Mouse (Mus musculus) cerebellum, postnatal 4 days (tissue): Measurements from ENCODE around the gene Abi2.
A peak's percentile ranks its signal among the peaks of the same experiment; 100 is the strongest.
"Not testable (repeated sequence)": the region's sequence is repeated elsewhere in the genome, so short reads cannot be mapped to it uniquely, and the experiment has no call there.

Experiments used
- DNase-seq, 2 experiments: peaks; one replicate each; pipeline ENCODE4 v3.0.0; 2022; ENCODE audit warnings: low spot score in 2 of 2, mixed read lengths in 1 of 2

The Abi2 gene

DNA sequence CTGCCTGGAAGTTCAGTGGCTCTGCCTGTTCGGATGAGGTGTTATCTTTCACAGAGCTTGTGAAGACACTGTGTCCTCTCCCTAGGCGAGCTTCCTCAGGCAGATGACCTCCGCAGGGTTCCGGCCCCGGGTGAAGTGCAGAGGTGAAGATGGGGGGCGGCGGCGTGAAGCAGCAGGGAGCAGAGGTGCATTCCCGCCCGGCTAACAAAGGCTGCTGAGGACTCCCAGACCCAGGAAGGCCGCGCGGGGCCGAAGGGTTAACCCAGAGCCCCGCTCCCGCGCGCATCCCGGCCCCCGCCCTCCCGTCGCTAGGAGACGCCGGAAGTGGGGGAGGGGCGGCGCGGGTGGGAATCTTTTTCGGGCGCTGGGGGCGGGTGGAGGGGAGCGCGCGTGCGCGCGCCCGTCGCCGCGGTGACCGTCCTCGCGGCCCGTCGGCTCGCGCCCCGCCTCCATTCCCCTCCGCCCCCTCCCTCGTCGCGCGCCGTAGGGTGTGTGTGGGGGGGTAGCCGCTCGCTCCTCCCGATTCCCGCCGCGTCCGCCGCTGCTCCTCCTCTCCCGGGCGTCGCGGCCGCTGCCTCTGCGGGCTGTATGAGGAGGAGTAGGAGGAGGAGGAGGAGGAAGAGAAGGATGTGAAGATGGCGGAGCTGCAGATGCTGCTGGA lies at the start of gene Abi2:
Gene Abi2, plus strand, starts transcription at position 452 of the 661 bp plus-strand sequence.
- peak; percentile 93 to 98 for DNase-seq

GRCm38 (mm10) chr1:60361626-60362025 lies 47.8 kb upstream of the Abi2 start:
- DNase-seq = no peak

- no peak for DNase-seq
Measured at GRCm38 (mm10) chr1:60376556-60376955, 32.9 kb upstream of the Abi2 start.

- no peak for DNase-seq
Measured at GRCm38 (mm10) chr1:60381910-60382309, 27.5 kb upstream of the Abi2 start.

GRCm38 (mm10) chr1:60404848-60405247 lies 4.6 kb upstream of the Abi2 start:
- no peak for DNase-seq

DNA sequence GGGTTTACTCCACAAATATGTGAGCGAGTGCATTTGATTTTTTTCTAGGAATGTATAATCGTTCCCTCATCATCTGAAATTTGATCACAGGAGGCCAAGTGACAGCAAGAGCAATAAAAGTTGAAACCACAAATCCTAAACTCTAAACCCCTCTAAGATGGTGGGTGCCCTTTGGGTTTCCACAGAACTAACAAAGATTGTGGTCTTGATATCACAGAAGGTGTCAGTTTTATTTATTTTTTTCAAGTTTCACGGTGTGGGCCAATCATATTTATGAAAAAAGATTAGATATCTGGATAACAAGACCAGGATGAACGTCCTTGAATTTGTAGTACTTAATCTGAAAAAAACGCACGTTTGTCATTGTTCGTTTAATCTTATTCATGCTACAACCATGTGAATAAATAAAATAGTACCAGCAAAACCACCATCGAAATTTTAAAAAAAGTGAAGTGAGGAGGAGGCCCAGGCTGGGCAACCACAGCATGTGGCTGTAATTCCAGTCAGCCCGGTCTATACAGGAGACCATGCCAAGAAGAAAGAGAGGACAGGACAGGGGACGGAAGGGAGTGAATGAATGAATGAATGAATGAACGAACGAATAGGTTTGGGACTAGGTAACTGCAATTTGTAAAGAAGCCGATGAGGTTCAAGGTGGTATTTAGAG lies 785 bp upstream of the Abi2 start:
- no peak for DNase-seq

DNA sequence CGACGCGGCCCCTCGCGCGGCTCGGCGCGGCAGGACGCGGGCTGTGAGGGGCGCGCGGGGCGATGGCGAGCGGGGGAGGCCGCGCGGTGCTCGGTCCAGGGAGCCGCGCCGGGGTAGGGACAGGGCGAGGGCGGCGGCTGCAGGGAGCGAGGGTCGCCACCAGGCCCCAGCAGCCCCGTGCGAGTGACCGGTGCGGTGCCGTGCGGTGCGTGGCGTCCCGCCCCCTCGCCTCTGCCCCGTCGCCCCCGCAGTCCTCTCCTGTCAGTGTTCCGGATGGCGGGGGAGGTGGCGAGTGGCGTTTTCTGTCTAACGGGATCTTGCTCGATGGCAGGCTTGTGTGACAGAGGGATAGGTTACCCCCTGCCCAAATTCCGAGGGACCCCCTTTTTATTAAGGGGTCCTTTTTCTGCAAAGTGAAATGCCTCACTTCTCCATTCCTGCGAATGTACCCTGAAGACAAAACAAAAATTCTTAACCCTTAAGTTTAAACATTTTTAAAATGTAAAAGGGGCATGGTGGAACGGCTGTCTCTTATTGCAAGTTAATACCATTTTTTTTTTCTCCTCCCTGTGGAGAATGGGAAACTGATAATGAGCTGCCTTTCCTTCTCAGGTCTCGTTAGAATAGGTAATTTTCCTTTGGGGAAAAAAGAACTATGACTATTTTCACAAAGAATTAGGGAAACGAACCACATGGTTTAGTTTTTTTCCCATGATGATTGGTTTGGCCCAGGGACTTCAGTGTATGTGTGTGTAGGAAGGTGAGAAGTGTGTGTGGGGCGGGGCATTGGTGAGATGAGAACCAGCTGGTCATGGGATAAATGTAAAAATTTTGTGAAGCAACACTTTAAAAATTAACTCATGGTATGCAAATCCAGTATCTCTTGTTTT lies 754 bp downstream of the Abi2 start:
- peak; percentile 28 to 56 for DNase-seq

GRCm38 (mm10) chr1:60416724-60417123 lies 7.3 kb downstream of the Abi2 start:
- DNase-seq = no peak

GRCm38 (mm10) chr1:60423882-60424281 lies 14.5 kb downstream of the Abi2 start:
- no peak for DNase-seq

DNA sequence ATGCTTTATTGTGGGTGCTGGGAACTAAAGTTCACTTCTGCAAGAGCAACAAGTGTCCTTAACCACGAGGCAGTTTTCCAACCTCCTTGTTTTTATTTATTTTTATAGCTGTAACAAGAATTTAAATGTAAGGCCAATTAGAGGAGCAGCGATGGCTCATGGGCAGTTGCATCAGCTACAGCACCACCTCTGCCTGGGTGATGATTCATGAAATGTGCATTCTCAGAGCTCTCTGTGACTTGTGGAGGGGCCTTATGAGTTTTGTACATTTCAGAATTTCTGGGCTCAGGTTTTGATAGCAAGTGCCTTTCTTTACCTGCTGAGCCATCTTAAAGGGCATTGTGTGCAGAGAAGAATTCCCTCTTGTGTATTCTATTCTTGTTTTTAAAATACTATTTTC lies 18.9 kb downstream of the Abi2 start:
- no peak for DNase-seq

- no peak for DNase-seq
Measured at GRCm38 (mm10) chr1:60428932-60429331, 19.5 kb downstream of the Abi2 start.

DNA sequence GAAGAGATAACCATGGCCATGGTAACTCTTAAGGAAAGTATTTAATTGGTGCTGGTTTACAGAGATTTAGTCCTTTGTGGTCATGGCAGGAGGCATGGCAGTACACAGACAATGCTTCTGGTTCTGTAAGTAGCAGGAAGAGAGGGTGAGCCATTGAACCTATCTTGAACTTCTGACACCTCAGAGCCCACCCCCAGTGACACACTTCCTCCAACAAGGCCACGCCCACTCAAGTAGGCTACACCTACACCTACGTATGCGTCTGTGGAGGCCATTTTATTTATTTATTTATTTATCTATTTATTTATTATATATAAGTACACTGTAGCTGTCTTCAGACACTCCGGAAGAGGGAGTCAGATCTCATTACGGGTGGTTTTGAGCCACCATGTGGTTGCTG lies 22.1 kb downstream of the Abi2 start:
- no peak for DNase-seq

DNA sequence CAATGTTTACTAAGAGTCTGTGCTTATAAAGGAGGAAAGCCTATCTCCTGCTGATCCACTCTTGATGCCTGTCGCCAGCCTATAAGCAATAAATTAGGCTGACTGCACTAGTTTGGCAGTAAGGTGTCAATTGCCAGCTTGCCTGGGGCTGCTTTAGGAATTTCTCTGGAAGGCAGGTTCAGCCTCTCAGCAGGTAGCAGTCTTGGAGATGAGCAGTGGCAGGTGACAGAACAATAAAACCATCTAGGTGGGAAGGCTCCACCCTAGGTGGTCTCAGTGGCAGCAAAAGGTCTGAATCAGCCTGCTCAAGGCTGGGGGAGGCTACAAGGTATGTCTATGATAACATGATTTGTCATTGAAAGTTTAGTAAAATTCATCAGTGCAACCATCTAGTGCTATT lies 23.1 kb downstream of the Abi2 start:
- DNase-seq = no peak

DNA sequence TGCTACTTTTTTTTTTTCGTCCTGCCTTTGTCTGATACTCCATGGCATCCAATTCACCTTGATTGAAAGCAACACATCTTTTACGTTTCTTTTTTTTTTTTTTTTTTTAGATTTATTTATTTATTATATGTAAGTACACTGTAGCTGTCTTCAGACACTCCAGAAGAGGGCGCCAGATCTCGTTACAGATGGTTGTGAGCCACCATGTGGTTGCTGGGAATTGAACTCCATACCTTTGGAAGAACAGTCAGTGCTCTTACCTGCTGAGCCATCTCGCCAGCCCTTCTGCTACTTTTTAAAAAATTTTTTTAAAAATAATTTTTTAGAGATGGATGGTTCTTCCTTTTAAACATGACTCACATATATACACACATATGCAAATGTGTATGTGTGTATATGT lies 32.0 kb downstream of the Abi2 start:
- DNase-seq = not testable (repeated sequence)

DNA sequence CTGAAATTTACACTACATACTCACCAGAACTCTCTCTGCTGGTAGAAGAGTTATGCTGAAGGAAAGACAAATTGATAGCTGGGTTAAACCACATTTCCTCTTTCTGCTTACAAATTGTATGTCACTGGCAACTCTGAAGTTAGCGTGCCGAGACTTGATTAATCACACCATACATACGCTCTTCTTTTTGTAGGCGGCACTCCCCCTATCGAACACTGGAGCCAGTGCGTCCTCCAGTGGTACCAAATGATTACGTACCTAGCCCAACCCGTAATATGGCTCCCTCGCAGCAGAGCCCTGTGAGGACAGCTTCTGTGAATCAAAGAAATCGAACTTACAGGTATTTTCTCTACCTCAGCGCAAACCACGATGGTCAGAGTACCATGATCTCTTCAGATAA lies 37.6 kb downstream of the Abi2 start:
- DNase-seq = no peak

- no peak for DNase-seq
Measured at GRCm38 (mm10) chr1:60449896-60450295, 40.5 kb downstream of the Abi2 start.

- no peak for DNase-seq
Measured at GRCm38 (mm10) chr1:60460623-60461022, 51.2 kb downstream of the Abi2 start.

DNA sequence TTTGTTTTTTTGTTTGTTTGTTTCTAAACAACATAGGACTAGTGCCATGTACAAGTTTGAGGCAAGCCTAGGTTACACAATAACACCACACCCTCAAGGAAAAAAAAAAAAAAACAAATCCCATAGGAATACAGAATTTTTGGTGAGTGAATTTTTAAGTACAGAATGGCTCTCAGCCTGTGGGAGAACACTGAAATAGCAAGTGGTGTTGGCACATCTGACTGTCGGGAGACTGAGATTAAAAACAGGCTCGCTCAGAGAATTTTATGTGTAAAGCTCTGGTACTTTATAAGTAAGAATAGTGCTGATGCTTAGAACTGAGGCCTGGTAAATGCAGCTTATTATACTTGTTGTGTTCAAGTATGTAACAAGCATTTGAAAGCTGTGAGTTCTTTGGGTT lies 60.1 kb downstream of the Abi2 start:
- no peak for DNase-seq

DNA sequence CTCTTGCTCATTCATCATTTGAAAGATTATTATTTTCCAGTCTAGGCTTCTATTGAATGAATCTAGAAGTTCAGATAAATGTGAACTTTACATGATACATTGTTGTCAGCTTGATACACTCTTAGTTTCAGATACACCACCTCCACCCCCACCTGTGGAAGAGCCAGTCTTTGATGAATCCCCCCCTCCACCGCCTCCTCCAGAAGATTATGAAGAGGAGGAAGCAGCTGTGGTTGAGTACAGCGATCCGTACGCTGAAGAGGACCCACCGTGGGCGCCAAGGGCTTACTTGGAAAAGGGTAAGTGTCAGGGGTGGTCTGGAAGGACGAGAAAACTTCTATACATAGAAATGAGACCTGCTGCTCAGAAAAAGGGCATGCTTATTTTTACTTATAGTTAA lies 61.1 kb downstream of the Abi2 start:
- DNase-seq = no peak

DNA sequence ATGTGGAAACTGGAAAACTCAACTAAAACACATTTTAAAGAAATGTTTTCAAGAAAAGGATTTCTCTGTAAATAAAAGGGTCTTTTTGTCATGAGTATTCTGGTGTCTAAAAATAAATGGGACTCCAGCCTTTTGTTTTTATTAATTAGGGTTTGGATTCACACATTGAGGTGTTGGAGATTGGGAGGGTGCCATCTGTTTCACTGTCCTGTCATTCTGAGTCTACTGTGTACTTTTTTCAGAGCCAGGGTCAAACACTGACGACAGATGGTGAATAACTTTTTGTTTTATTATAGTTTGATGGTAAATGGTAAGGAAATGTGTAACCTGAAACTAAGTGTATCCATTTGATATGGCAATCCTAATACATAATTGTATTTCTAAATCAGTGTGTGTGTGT lies 72.1 kb downstream of the Abi2 start:
- no peak for DNase-seq

DNA sequence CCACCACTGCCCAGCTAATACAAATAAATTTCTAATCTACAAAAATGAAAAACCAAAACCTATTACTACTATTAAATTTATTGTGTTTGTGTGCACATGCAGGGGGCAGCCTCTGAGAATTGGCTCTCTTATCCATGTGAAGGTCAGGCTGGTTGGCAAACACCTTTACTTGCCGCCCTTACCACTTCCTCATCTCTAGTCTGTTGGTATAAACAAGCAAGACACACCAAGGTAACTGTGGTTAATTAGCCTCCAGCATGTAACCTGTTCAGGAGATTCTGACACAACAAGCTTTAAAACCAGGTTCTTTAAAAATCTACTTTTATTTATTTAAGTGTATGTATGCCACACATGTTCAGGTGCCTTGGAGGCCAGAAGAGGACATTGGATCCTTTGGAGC lies 73.5 kb downstream of the Abi2 start:
- no peak for DNase-seq

GRCm38 (mm10) chr1:60485649-60486048 lies 76.2 kb downstream of the Abi2 start:
- DNase-seq = no peak

- no peak for DNase-seq
Measured at GRCm38 (mm10) chr1:60488635-60489034, 79.2 kb downstream of the Abi2 start.
